Mouse (Mus musculus): ENCODE data around the gene Slc51a. TPM values are rescaled to one million over a fixed set of nuclear protein-coding genes. Genes with fewer than 3 reads are reported as not detected.

The Slc51a gene
- 2.7 and 3.1 TPM in 2 replicates for polyA plus RNA-seq (2015; fragmentation: Nextera tagmentation; extraction: Ambion mirVana)

GRCm38 (mm10) chr16:32487234-32488111 lies at the start of gene Slc51a:
TSS of gene Slc51a (minus strand) at chr16:32487879.
- WGBS, result 30% methylated on average over 15 of the region's 15 CpGs
- H3K9ac ChIP-seq (ENCODE audit: low read length), result no peak within 1 kb of the TSS
- no peak within 1 kb of the TSS; the same call in 1 of the 2 replicates for H3K27ac ChIP-seq (replicated peaks)
- peak; percentile 67 for DNase-seq (ENCODE audit: low spot score)
- TF ChIP-seq EP300 (optimal IDR thresholded peaks at IDR 0.05) (no peak), CTCF (IDR thresholded peaks at IDR 0.05; ENCODE audit: low read depth) (no peak)
- H3K4me2 ChIP-seq (replicated peaks; ENCODE audit: low read depth), result peak within 1 kb of the TSS; percentile 26
- no peaks in the 10 kb centered on the region for H3K9me3 ChIP-seq (ENCODE audit: control insufficient read depth, low read length)
- H3K4me3 ChIP-seq (ENCODE audit: low read depth, low read length), result no peak within 1 kb of the TSS
- H3K4me1 ChIP-seq (replicated peaks; ENCODE audit: control insufficient read depth, insufficient read depth), result no peaks in the 10 kb centered on the region
- H3K27me3 ChIP-seq (ENCODE audit: control insufficient read depth, insufficient read depth, low read length), result no peaks in the 10 kb centered on the region
- H3K36me3 ChIP-seq (ENCODE audit: control insufficient read depth, insufficient read depth, low read length), result no peaks in the 10 kb centered on the region
- peak; percentile 83 for ATAC-seq (ENCODE audit: low FRiP score, low TSS enrichment)

- no peak for TF ChIP-seq CTCF (IDR thresholded peaks at IDR 0.05; ENCODE audit: low read depth)
- no peak for TF ChIP-seq EP300 (optimal IDR thresholded peaks at IDR 0.05)
- Histone ChIP-seq H3K4me3 (ENCODE audit: low read depth, low read length) (no peak overlapping the region), H3K9me3 (ENCODE audit: control insufficient read depth, low read length) (no peaks in the 10 kb centered on the region), H3K27ac (replicated peaks) (no peak overlapping the region), H3K9ac (ENCODE audit: low read length) (no peak overlapping the region), H3K4me2 (replicated peaks; ENCODE audit: low read depth) (no peak overlapping the region), H3K27me3 (ENCODE audit: control insufficient read depth, insufficient read depth, low read length) (no peaks in the 10 kb centered on the region), H3K4me1 (replicated peaks; ENCODE audit: control insufficient read depth, insufficient read depth) (no peaks in the 10 kb centered on the region), H3K36me3 (ENCODE audit: control insufficient read depth, insufficient read depth, low read length) (no peaks in the 10 kb centered on the region)
- 38% methylated on average over 5 of the region's 5 CpGs for whole genome bisulfite sequencing
- DNase-seq (ENCODE audit: low spot score) (no peak), ATAC-seq (ENCODE audit: low FRiP score, low TSS enrichment) (no peak)
These were observed 47.6 kb upstream of the Slc51a start for GRCm38 (mm10) chr16:32535157-32535751.

- H3K4me3 ChIP-seq (ENCODE audit: low read depth, low read length), result no peak overlapping the region
- H3K4me2 ChIP-seq (replicated peaks; ENCODE audit: low read depth), result no peak overlapping the region
- no peak for DNase-seq (ENCODE audit: low spot score)
- 79% methylated on average over 18 of the region's 18 CpGs for WGBS
- H3K36me3 ChIP-seq (ENCODE audit: control insufficient read depth, insufficient read depth, low read length), result no peaks in the 10 kb centered on the region
- no peaks in the 10 kb centered on the region for H3K9me3 ChIP-seq (ENCODE audit: control insufficient read depth, low read length)
- no peaks in the 10 kb centered on the region for H3K27me3 ChIP-seq (ENCODE audit: control insufficient read depth, insufficient read depth, low read length)
- H3K4me1 ChIP-seq (replicated peaks; ENCODE audit: control insufficient read depth, insufficient read depth), result no peaks in the 10 kb centered on the region
- no peak overlapping the region for H3K27ac ChIP-seq (replicated peaks)
- TF ChIP-seq CTCF (IDR thresholded peaks at IDR 0.05; ENCODE audit: low read depth) (no peak), EP300 (optimal IDR thresholded peaks at IDR 0.05) (no peak)
- no peak for ATAC-seq (ENCODE audit: low FRiP score, low TSS enrichment)
- H3K9ac ChIP-seq (ENCODE audit: low read length), result no peak overlapping the region
These were observed 45.5 kb upstream of the Slc51a start for GRCm38 (mm10) chr16:32532878-32533826.

GRCm38 (mm10) chr16:32526906-32527305 lies 39.2 kb upstream of the Slc51a start:
- Histone ChIP-seq H3K9me3 (ENCODE audit: control insufficient read depth, low read length) (no peaks in the 10 kb centered on the region), H3K27me3 (ENCODE audit: control insufficient read depth, insufficient read depth, low read length) (no peaks in the 10 kb centered on the region), H3K27ac (replicated peaks) (no peak overlapping the region), H3K4me3 (ENCODE audit: low read depth, low read length) (no peak overlapping the region), H3K9ac (ENCODE audit: low read length) (no peak overlapping the region), H3K36me3 (ENCODE audit: control insufficient read depth, insufficient read depth, low read length) (no peaks in the 10 kb centered on the region), H3K4me2 (replicated peaks; ENCODE audit: low read depth) (no peak overlapping the region), H3K4me1 (replicated peaks; ENCODE audit: control insufficient read depth, insufficient read depth) (peaks cover 6% of the 10 kb centered on the region; the same call in 1 of the 2 replicates)
- ATAC-seq (ENCODE audit: low FRiP score, low TSS enrichment) (no peak), DNase-seq (ENCODE audit: low spot score) (no peak)
- whole genome bisulfite sequencing, result 57% methylated on average over 7 of the region's 7 CpGs
- TF ChIP-seq CTCF (IDR thresholded peaks at IDR 0.05; ENCODE audit: low read depth), result no peak
- no peak for TF ChIP-seq EP300 (optimal IDR thresholded peaks at IDR 0.05)

- ATAC-seq (ENCODE audit: low FRiP score, low TSS enrichment) (no peak), DNase-seq (ENCODE audit: low spot score) (no peak)
- no peak overlapping the region for H3K9ac ChIP-seq (ENCODE audit: low read length)
- H3K36me3 ChIP-seq (ENCODE audit: control insufficient read depth, insufficient read depth, low read length), result no peaks in the 10 kb centered on the region
- 51% methylated on average over 5 of the region's 5 CpGs for WGBS
- H3K9me3 ChIP-seq (ENCODE audit: control insufficient read depth, low read length), result no peaks in the 10 kb centered on the region
- no peak overlapping the region for H3K4me2 ChIP-seq (replicated peaks; ENCODE audit: low read depth)
- H3K27ac ChIP-seq (replicated peaks), result peak overlapping the region; percentile 65
- H3K4me3 ChIP-seq (ENCODE audit: low read depth, low read length), result no peak overlapping the region
- no peaks in the 10 kb centered on the region for H3K27me3 ChIP-seq (ENCODE audit: control insufficient read depth, insufficient read depth, low read length)
- TF ChIP-seq CTCF (IDR thresholded peaks at IDR 0.05; ENCODE audit: low read depth) (no peak), EP300 (optimal IDR thresholded peaks at IDR 0.05) (no peak)
- peaks cover 6% of the 10 kb centered on the region; the same call in 1 of the 2 replicates for H3K4me1 ChIP-seq (replicated peaks; ENCODE audit: control insufficient read depth, insufficient read depth)
These were observed 36.6 kb upstream of the Slc51a start for GRCm38 (mm10) chr16:32524244-32524615.
